Mouse (Mus musculus) E14TG2a.4 (cell line): Measurements from ENCODE around the gene Nckap5.

ENCODE experiments used
- H3K27me3 ChIP-seq: 2 replicates; pipeline ENCODE4 v1.6.1; 2014; ENCODE audit warnings: low read length, control low read depth; ENCODE audit not compliant: insufficient read depth
- H3K36me3 ChIP-seq: 2 replicates; pipeline ENCODE4 v1.6.1; 2014; ENCODE audit warnings: low read length, control low read depth; ENCODE audit not compliant: insufficient read depth
- H3K4me1 ChIP-seq: replicated peaks from 2 replicates; pipeline ENCODE4 v1.6.1; 2014; ENCODE audit warnings: low read depth, low read length, control low read depth
- H3K4me3 ChIP-seq: replicated peaks from 2 replicates; pipeline ENCODE4 v1.5.1; 2014; ENCODE audit warnings: mild to moderate bottlenecking, low read length
- H3K9me3 ChIP-seq: 2 replicates; pipeline ENCODE4 v1.6.1; 2014; ENCODE audit warnings: low read length, control low read depth
- CTCF ChIP-seq: conservative IDR thresholded peaks from 2 replicates; pipeline ENCODE4 v1.5.1; 2014; ENCODE audit warnings: low read length
- NANOG ChIP-seq: IDR thresholded peaks from 2 replicates; pipeline ENCODE4 v1.6.1; 2014; ENCODE audit warnings: borderline replicate concordance, low read length, mixed read lengths
- POU5F1 ChIP-seq: IDR thresholded peaks from 2 replicates; pipeline ENCODE4 v1.6.1; 2014; ENCODE audit warnings: low read length, borderline replicate concordance

Nckap5 gene

DNA sequence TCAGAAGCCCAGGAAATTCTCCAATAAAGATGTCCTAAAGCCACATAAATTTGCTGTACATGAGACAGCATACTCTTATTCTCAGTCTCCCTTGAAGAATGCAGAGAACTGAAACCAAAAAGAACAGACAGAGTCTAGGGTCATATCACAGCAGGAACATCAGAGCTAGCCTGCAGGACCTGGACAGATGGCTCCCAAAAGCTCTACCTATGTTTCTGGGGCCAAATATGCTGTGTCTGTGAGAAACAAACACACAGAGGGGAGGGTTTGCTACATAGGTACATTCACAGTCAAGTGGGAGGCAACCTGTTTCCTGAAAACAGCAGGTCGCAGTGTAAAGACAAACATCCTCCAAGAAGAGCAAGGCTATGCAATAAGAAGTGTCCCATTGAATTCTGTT, 509.9 kb downstream of the Nckap5 start:
- no peak for TF ChIP-seq CTCF
- no peak for TF ChIP-seq NANOG
- no peak for TF ChIP-seq POU5F1
- H3K4me3 ChIP-seq = no peak overlapping the region
- no peaks in the 10 kb centered on the region for H3K36me3 ChIP-seq

DNA sequence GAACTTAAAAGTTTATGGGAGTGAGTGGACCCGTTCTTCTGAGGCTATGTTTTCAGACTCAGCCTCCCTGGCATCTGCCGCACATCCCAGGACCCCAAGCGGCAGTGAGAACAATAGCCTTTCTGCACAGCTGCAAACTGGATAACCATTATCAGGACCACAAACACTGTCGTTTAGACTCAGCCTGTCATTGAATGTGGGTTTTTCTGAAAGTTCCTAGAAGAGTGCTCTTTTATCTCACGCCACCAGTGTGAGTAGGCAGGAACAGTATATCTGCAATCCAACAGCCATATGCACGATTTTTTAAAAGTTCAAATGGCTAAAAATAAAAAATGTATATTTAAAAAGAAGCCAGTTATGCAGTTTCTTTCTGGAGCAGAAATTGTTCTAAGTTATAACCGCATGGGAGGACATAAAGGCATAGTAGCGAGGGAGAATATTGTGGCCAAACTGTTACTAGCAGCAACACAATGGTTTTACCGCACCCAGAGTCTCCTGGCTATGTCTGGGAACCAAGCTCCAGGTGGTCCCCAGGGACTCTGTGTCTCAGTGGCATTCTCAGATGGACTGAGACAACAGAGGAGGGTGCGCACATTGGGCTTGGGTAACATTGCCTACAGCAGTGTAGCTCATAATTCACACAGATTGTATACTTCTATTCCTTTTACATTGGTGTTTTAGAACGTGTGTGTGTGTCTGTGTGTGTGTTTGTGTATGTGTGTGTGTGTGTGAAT, 512.6 kb downstream of the Nckap5 start:
- Histone ChIP-seq H3K9me3 (peaks cover 15% of the 10 kb centered on the region), H3K4me1 (no peaks in the 10 kb centered on the region), H3K36me3 (no peaks in the 10 kb centered on the region), H3K4me3 (no peak overlapping the region), H3K27me3 (no peaks in the 10 kb centered on the region)
- no peak for TF ChIP-seq POU5F1
- no peak for TF ChIP-seq NANOG
- no peak for TF ChIP-seq CTCF

More for the DNA sequence above, 509.9 kb downstream of the Nckap5 start:
- H3K9me3 ChIP-seq = peaks cover 15% of the 10 kb centered on the region
- no peaks in the 10 kb centered on the region for H3K27me3 ChIP-seq
- H3K4me1 ChIP-seq = no peaks in the 10 kb centered on the region

GRCm38 (mm10) chr1:126317345-126317744, 513.3 kb downstream of the Nckap5 start:
- no peaks in the 10 kb centered on the region for H3K36me3 ChIP-seq
- no peak overlapping the region for H3K4me3 ChIP-seq
- peaks cover 15% of the 10 kb centered on the region for H3K9me3 ChIP-seq
- no peaks in the 10 kb centered on the region for H3K27me3 ChIP-seq
- no peaks in the 10 kb centered on the region for H3K4me1 ChIP-seq
- no peak for TF ChIP-seq NANOG
- TF ChIP-seq POU5F1 = no peak
- no peak for TF ChIP-seq CTCF

DNA sequence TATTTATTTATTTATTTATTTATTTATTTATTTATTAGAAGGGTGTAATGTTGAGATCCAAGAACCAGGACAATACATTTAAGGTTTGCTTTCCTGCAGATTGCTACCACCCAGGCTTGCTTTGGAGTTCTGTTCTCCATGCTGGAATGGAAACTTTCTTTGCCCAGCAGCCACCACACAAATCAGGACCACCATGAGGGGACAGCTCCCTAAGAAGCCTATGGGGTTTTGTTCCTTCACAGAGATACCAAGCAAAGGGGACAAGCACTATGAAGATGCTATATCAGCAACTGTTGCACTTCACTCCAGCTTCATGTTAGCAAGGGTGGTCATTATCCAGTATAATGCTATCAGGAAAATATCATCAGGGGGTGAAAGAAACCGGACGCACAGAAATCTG, 513.7 kb downstream of the Nckap5 start:
- H3K27me3 ChIP-seq = no peaks in the 10 kb centered on the region
- no peak overlapping the region for H3K4me3 ChIP-seq
- no peaks in the 10 kb centered on the region for H3K36me3 ChIP-seq
- H3K9me3 ChIP-seq = peaks cover 15% of the 10 kb centered on the region
- TF ChIP-seq CTCF (no peak), NANOG (no peak), POU5F1 (no peak)
- no peaks in the 10 kb centered on the region for H3K4me1 ChIP-seq

- TF ChIP-seq CTCF (no peak), NANOG (no peak), POU5F1 (no peak)
- Histone ChIP-seq H3K36me3 (no peaks in the 10 kb centered on the region), H3K27me3 (no peaks in the 10 kb centered on the region), H3K4me3 (no peak overlapping the region), H3K4me1 (no peaks in the 10 kb centered on the region), H3K9me3 (no peaks in the 10 kb centered on the region)
These were observed 529.5 kb downstream of the Nckap5 start for GRCm38 (mm10) chr1:126301129-126301528.

GRCm38 (mm10) chr1:126264931-126265330, 565.7 kb downstream of the Nckap5 start:
- TF ChIP-seq POU5F1 (no peak), NANOG (no peak), CTCF (no peak)
- no peaks in the 10 kb centered on the region for H3K4me1 ChIP-seq
- H3K4me3 ChIP-seq = no peak overlapping the region
- no peaks in the 10 kb centered on the region for H3K27me3 ChIP-seq
- no peaks in the 10 kb centered on the region for H3K9me3 ChIP-seq
- H3K36me3 ChIP-seq = no peaks in the 10 kb centered on the region

DNA sequence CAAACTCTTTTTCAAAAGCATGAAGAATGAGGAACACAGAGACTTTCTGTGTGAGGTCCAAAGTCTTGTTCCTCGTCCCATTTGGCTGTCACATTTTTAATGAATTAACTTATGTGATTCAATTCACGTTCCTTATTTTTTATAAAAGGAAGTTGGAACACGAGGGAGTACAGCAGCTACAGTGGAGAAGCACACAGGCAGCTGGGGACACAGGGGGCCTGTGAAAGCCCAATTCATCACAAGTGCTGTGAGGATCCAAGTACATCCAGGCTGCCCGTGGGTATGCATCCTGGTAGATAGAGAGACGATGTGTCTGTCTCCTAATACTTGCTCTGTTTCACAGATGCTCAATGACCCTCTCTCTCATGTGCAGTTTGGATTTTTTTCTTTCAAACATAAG, 576.2 kb downstream of the Nckap5 start:
- Histone ChIP-seq H3K4me3 (no peak overlapping the region), H3K27me3 (no peaks in the 10 kb centered on the region), H3K4me1 (no peaks in the 10 kb centered on the region; the same call in 1 of the 2 replicates), H3K36me3 (no peaks in the 10 kb centered on the region), H3K9me3 (no peaks in the 10 kb centered on the region)
- TF ChIP-seq CTCF (no peak), NANOG (no peak), POU5F1 (no peak)

DNA sequence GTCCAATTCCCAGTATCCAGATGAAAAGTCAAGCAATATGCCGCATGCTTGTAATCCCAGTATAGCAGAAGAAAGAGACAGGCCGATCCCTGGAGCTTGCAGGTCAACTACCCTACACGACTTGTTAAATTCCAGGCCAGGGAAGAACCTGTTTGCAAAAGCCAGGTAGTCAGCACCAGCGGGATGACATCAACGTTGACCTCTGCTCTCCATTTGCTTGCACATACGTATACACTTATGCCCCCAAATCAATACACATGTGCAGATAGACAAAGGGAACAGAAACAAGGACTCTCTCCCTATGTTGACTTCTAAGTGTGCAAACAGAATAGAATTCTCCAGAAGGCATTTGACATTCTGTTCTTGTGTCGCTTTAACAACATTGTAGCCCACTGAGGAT, 576.7 kb downstream of the Nckap5 start:
- Histone ChIP-seq H3K4me1 (no peaks in the 10 kb centered on the region; the same call in 1 of the 2 replicates), H3K27me3 (no peaks in the 10 kb centered on the region), H3K4me3 (no peak overlapping the region), H3K36me3 (no peaks in the 10 kb centered on the region), H3K9me3 (no peaks in the 10 kb centered on the region)
- no peak for TF ChIP-seq POU5F1
- no peak for TF ChIP-seq CTCF
- no peak for TF ChIP-seq NANOG

GRCm38 (mm10) chr1:126233196-126233595, 597.4 kb downstream of the Nckap5 start:
- Histone ChIP-seq H3K4me1 (no peaks in the 10 kb centered on the region), H3K9me3 (peaks cover 18% of the 10 kb centered on the region), H3K27me3 (no peaks in the 10 kb centered on the region), H3K36me3 (no peaks in the 10 kb centered on the region), H3K4me3 (no peak overlapping the region)
- TF ChIP-seq NANOG = no peak
- no peak for TF ChIP-seq CTCF
- no peak for TF ChIP-seq POU5F1
